Mouse (Mus musculus) small intestine, adult 2 months (tissue): ENCODE data around the gene Kras. TPM values are rescaled to one million over a fixed set of nuclear protein-coding genes. Genes with fewer than 3 reads are reported as not detected.

Source experiments
- H3K27ac ChIP-seq: fragments of 200-500 bp; 2 replicates; pipeline ENCODE4 v1.5.1; 2012; ENCODE audit warnings: low read depth, low read length, control low read depth, inconsistent platforms; ENCODE audit not compliant: insufficient read depth
- H3K27me3 ChIP-seq: fragments of 200-500 bp; 2 replicates; pipeline ENCODE4 v1.6.1; 2012; ENCODE audit warnings: mild to moderate bottlenecking, moderate library complexity, low read length, inconsistent platforms; ENCODE audit not compliant: control insufficient read depth, insufficient read depth
- H3K36me3 ChIP-seq: fragments of 200-500 bp; 2 replicates; pipeline ENCODE4 v1.6.1; 2012; ENCODE audit warnings: mild to moderate bottlenecking, low read length, control low read depth, inconsistent platforms; ENCODE audit not compliant: control insufficient read depth, insufficient read depth
- H3K4me1 ChIP-seq: fragments of 200-500 bp; 2 replicates; pipeline ENCODE4 v1.6.1; 2012; ENCODE audit warnings: low read length, inconsistent platforms, mixed read lengths; ENCODE audit not compliant: control insufficient read depth, insufficient read depth, insufficient read length
- H3K4me3 ChIP-seq: fragments of 200-500 bp; 2 replicates; pipeline ENCODE4 v1.5.1; 2012; ENCODE audit warnings: low read depth, mild to moderate bottlenecking, control low read depth, inconsistent platforms, low read length, moderate library complexity
- CTCF ChIP-seq: fragments of 200-500 bp; IDR thresholded peaks from 2 replicates; pipeline ENCODE4 v1.5.1; 2012; ENCODE audit warnings: low read depth, mild to moderate bottlenecking, control low read depth, inconsistent platforms, low read length, moderate library complexity, mixed read lengths; ENCODE audit not compliant: insufficient replicate concordance, insufficient read length; ENCODE audit errors: extremely low read depth
- POLR2A ChIP-seq: fragments of 200-500 bp; IDR thresholded peaks from 2 replicates; pipeline ENCODE4 v1.6.1; 2012; ENCODE audit warnings: low read depth, mild to moderate bottlenecking, control low read depth, inconsistent platforms, low read length, moderate library complexity
- WGBS: fragments of 180-500 bp; shearing (Covaris S2); methylation state at CpG from one replicate; pipeline ENCODE4 v1.1.7; 2018; 5-methylcytosine and 5-hydroxymethylcytosine counted together
- polyA plus RNA-seq: library from polyadenylated mRNA; depleted of rRNA; stranded (reverse); fragments of >200 nt; gene quantifications from 2 replicates; pipeline ENCODE4 v1.2.3, GENCODE M21; 2012

Kras gene
- polyA plus RNA-seq, 1 experiment, result 26.3 TPM

GRCm38 (mm10) chr6:145234391-145234790 is 15.6 kb downstream of the Kras start:
- no peak for TF ChIP-seq CTCF
- no peak for TF ChIP-seq POLR2A
- Histone ChIP-seq H3K27ac (no peak overlapping the region), H3K4me1 (no peaks in the 10 kb centered on the region), H3K4me3 (no peak overlapping the region), H3K36me3 (peaks cover 30% of the 10 kb centered on the region), H3K27me3 (no peaks in the 10 kb centered on the region)
- WGBS, result 90% methylated on average over 1 of the region's 1 CpGs

GRCm38 (mm10) chr6:145226296-145226695 is 23.7 kb downstream of the Kras start:
- TF ChIP-seq CTCF (no peak), POLR2A (no peak)
- Histone ChIP-seq H3K4me3 (no peak overlapping the region), H3K27me3 (no peaks in the 10 kb centered on the region), H3K27ac (no peak overlapping the region), H3K36me3 (peaks cover 25% of the 10 kb centered on the region), H3K4me1 (no peaks in the 10 kb centered on the region)
- WGBS, result 82% methylated on average over 3 of the region's 3 CpGs

GRCm38 (mm10) chr6:145224246-145224645 is 25.8 kb downstream of the Kras start:
- WGBS, result 96% methylated on average over 6 of the region's 6 CpGs
- no peak overlapping the region for H3K4me3 ChIP-seq
- peaks cover 28% of the 10 kb centered on the region for H3K36me3 ChIP-seq
- no peaks in the 10 kb centered on the region for H3K4me1 ChIP-seq
- no peaks in the 10 kb centered on the region for H3K27me3 ChIP-seq
- TF ChIP-seq POLR2A, result no peak
- TF ChIP-seq CTCF, result no peak
- H3K27ac ChIP-seq, result no peak overlapping the region

- Histone ChIP-seq H3K36me3 (peaks cover 29% of the 10 kb centered on the region), H3K27me3 (no peaks in the 10 kb centered on the region), H3K4me3 (no peak overlapping the region), H3K27ac (no peak overlapping the region), H3K4me1 (peaks cover 3% of the 10 kb centered on the region; the same call in 1 of the 2 replicates)
- WGBS, result 86% methylated on average over 3 of the region's 3 CpGs
- no peak for TF ChIP-seq CTCF
- no peak for TF ChIP-seq POLR2A
Observed at GRCm38 (mm10) chr6:145215826-145216225, 34.2 kb downstream of the Kras start.

- Histone ChIP-seq H3K36me3 (peaks cover 20% of the 10 kb centered on the region), H3K27ac (no peak overlapping the region)
Observed at GRCm38 (mm10) chr6:145213916-145214315, 36.1 kb downstream of the Kras start.

GRCm38 (mm10) chr6:145211376-145212305 is 38.4 kb downstream of the Kras start:
- TF ChIP-seq CTCF (no peak), POLR2A (no peak)
- Histone ChIP-seq H3K4me1 (peaks cover 3% of the 10 kb centered on the region; the same call in 1 of the 2 replicates), H3K4me3 (peak overlapping the region; percentile 77), H3K27ac (peak overlapping the region; percentile 82), H3K27me3 (no peaks in the 10 kb centered on the region), H3K36me3 (peaks cover 10% of the 10 kb centered on the region)
- under 1% methylated on average over 21 of the region's 21 CpGs for WGBS

More at GRCm38 (mm10) chr6:145213916-145214315, 36.1 kb downstream of the Kras start:
- TF ChIP-seq CTCF (no peak), POLR2A (no peak)
- Histone ChIP-seq H3K4me3 (no peak overlapping the region), H3K4me1 (peaks cover 3% of the 10 kb centered on the region; the same call in 1 of the 2 replicates), H3K27me3 (no peaks in the 10 kb centered on the region)
- WGBS, result 88% methylated on average over 2 of the region's 2 CpGs

- Histone ChIP-seq H3K4me3 (peak within 1 kb of the TSS; percentile 77), H3K27me3 (no peaks in the 10 kb centered on the region), H3K36me3 (peaks cover 8% of the 10 kb centered on the region), H3K4me1 (peaks cover 3% of the 10 kb centered on the region; the same call in 1 of the 2 replicates), H3K27ac (peak within 1 kb of the TSS; percentile 82)
- TF ChIP-seq CTCF (no peak), POLR2A (peak; percentile 98)
- under 1% methylated on average over 36 of the region's 36 CpGs for whole genome bisulfite sequencing
Observed at GRCm38 (mm10) chr6:145210816-145211338, 39.2 kb downstream of the Kras start, which contains the start of the genes Casc1 and Etfrf1. Gene Casc1 (minus strand): TSS chr6:145211005. Gene Etfrf1 (plus strand): TSS chr6:145211134.
